Mouse (Mus musculus): Measurements from ENCODE around the gene Mtx1.

DNA sequence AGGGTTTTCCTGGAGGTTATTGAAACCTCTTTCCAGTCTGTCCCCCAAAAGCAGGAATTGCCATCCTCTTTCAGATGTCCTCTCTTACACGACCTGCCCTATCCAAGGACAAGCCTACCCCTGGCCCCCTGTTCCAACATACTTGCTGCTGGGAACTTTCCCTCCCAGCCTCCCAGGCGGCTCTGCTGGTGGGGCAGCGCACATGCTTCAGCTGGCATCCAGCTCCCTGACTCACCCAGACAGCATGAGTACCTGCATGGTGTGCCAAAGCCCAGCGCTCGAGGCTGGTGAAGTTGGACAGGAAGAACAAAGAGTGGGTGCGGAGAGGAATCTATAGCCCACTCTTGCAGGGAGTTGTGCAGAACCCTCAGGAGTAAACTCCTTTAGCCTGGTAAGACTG lies 44.0 kb upstream of the Mtx1 start:
- TF ChIP-seq CTCF (IDR thresholded peaks at IDR 0.05; ENCODE audit: low read depth) (no peak), EP300 (optimal IDR thresholded peaks at IDR 0.05) (no peak)

Data from stomach, postnatal 0 days (tissue).